Mouse (Mus musculus) hindbrain, embryonic 16.5 days (tissue): ENCODE measurements around the gene Fam32a. TPM values are rescaled to one million over a fixed set of nuclear protein-coding genes. Genes with fewer than 3 reads are reported as not detected.

Experiments
- ATAC-seq: fragments of 200-750 bp; cut with Nextera tagmentation; 2 replicates; pipeline ENCODE4 v1.8.0; 2017; ENCODE audit warnings: moderate TSS enrichment, moderate library complexity
- H3K27ac ChIP-seq: fragments of 300-500 bp; sonication (generic); 2 replicates; pipeline ENCODE4 v1.5.1; 2014; ENCODE audit warnings: low read depth, mild to moderate bottlenecking, control low read depth, low read length, moderate library complexity
- H3K27me3 ChIP-seq: fragments of 300-500 bp; sonication (generic); replicated peaks from 2 replicates; pipeline ENCODE4 v1.6.1; 2014; ENCODE audit warnings: low read length; ENCODE audit not compliant: control insufficient read depth, insufficient read depth
- H3K36me3 ChIP-seq: fragments of 300-500 bp; sonication (generic); 2 replicates; pipeline ENCODE4 v1.6.1; 2014; ENCODE audit warnings: mild to moderate bottlenecking, low read length, moderate library complexity, mixed read lengths; ENCODE audit not compliant: control insufficient read depth, insufficient read depth
- H3K4me1 ChIP-seq: fragments of 300-500 bp; sonication (generic); 2 replicates; pipeline ENCODE4 v1.6.1; 2014; ENCODE audit warnings: low read depth, low read length; ENCODE audit not compliant: control insufficient read depth, insufficient read depth
- H3K4me2 ChIP-seq: fragments of 300-500 bp; sonication (generic); 2 replicates; pipeline ENCODE4 v1.6.1; 2014; ENCODE audit warnings: mild to moderate bottlenecking, low read length, control low read depth, moderate library complexity
- H3K4me3 ChIP-seq: fragments of 300-500 bp; sonication (generic); 2 replicates; pipeline ENCODE4 v1.5.1; 2014; ENCODE audit warnings: mild to moderate bottlenecking, low read length, control low read depth, moderate library complexity
- H3K9ac ChIP-seq: fragments of 300-500 bp; sonication (generic); 2 replicates; pipeline ENCODE4 v1.6.1; 2014; ENCODE audit warnings: low read depth, mild to moderate bottlenecking, control low read depth, low read length, moderate library complexity
- H3K9me3 ChIP-seq: fragments of 300-500 bp; sonication (generic); 2 replicates; pipeline ENCODE4 v1.6.1; 2014; ENCODE audit warnings: mild to moderate bottlenecking, low read length, moderate library complexity; ENCODE audit not compliant: control insufficient read depth
- WGBS: fragments of 180-500 bp; shearing (Covaris S2); extraction: QIAGEN DNeasy Blood & Tissue Kit; methylation state at CpG from one replicate; pipeline ENCODE4 v1.1.7; 2014; 5-methylcytosine and 5-hydroxymethylcytosine counted together
- polyA plus RNA-seq: library from polyadenylated mRNA; unstranded; fragments of >200 nt; fragmentation: Nextera tagmentation; extraction: Ambion mirVana; gene quantifications from 2 replicates; pipeline ENCODE4 v1.2.1, GENCODE M21; 2015

Gene Fam32a
- polyA plus RNA-seq, 1 experiment from 2014 or later: 95.0 TPM

- no peaks in the 10 kb centered on the region for H3K4me1 ChIP-seq
- no peak overlapping the region for H3K4me2 ChIP-seq
- no peaks in the 10 kb centered on the region for H3K27me3 ChIP-seq
- no peak for ATAC-seq
- H3K36me3 ChIP-seq: no peaks in the 10 kb centered on the region
- no peak overlapping the region for H3K4me3 ChIP-seq
- no peak overlapping the region for H3K9ac ChIP-seq
- no peak overlapping the region for H3K27ac ChIP-seq
- H3K9me3 ChIP-seq: peaks cover 6% of the 10 kb centered on the region
- WGBS: 90% methylated on average over 1 of the region's 1 CpGs
Observed at GRCm38 (mm10) chr8:72208582-72208981, 10.9 kb upstream of the Fam32a start.

- no peak for ATAC-seq
- Histone ChIP-seq H3K36me3 (no peaks in the 10 kb centered on the region), H3K27me3 (no peaks in the 10 kb centered on the region), H3K4me3 (no peak overlapping the region), H3K4me1 (no peaks in the 10 kb centered on the region), H3K9ac (no peak overlapping the region), H3K9me3 (no peaks in the 10 kb centered on the region), H3K4me2 (no peak overlapping the region), H3K27ac (no peak overlapping the region)
- 80% methylated on average over 4 of the region's 4 CpGs for WGBS
Observed at GRCm38 (mm10) chr8:72210222-72210621, 9.3 kb upstream of the Fam32a start.

- no peaks in the 10 kb centered on the region for H3K9me3 ChIP-seq
- 68% methylated on average over 2 of the region's 2 CpGs for WGBS
- H3K4me3 ChIP-seq: no peak overlapping the region
- H3K36me3 ChIP-seq: no peaks in the 10 kb centered on the region
- no peaks in the 10 kb centered on the region for H3K4me1 ChIP-seq
- no peak overlapping the region for H3K27ac ChIP-seq
- no peaks in the 10 kb centered on the region for H3K27me3 ChIP-seq
- no peak overlapping the region for H3K9ac ChIP-seq
- H3K4me2 ChIP-seq: no peak overlapping the region
- ATAC-seq: no peak
Observed at GRCm38 (mm10) chr8:72210710-72211109, 8.8 kb upstream of the Fam32a start.

- Histone ChIP-seq H3K9ac (no peak overlapping the region), H3K4me1 (no peaks in the 10 kb centered on the region), H3K27ac (no peak overlapping the region), H3K27me3 (no peaks in the 10 kb centered on the region; the same call in 1 of the 2 replicates), H3K4me2 (no peak overlapping the region), H3K9me3 (no peaks in the 10 kb centered on the region), H3K4me3 (no peak overlapping the region), H3K36me3 (no peaks in the 10 kb centered on the region)
- no peak for ATAC-seq
- WGBS: 86% methylated on average over 1 of the region's 1 CpGs
Observed at GRCm38 (mm10) chr8:72211846-72212245, 7.7 kb upstream of the Fam32a start.

GRCm38 (mm10) chr8:72212751-72213150, 6.8 kb upstream of the Fam32a start, which contains the start of gene Cib3:
Cib3 (minus strand) TSS chr8:72212837.
- Histone ChIP-seq H3K9ac (no peak within 1 kb of the TSS), H3K4me3 (no peak within 1 kb of the TSS), H3K4me2 (no peak within 1 kb of the TSS), H3K27me3 (peaks cover 2% of the 10 kb centered on the region; the same call in 1 of the 2 replicates), H3K9me3 (no peaks in the 10 kb centered on the region), H3K36me3 (no peaks in the 10 kb centered on the region), H3K27ac (no peak within 1 kb of the TSS), H3K4me1 (no peaks in the 10 kb centered on the region)
- ATAC-seq: no peak
- 56% methylated on average over 4 of the region's 4 CpGs for WGBS

DNA sequence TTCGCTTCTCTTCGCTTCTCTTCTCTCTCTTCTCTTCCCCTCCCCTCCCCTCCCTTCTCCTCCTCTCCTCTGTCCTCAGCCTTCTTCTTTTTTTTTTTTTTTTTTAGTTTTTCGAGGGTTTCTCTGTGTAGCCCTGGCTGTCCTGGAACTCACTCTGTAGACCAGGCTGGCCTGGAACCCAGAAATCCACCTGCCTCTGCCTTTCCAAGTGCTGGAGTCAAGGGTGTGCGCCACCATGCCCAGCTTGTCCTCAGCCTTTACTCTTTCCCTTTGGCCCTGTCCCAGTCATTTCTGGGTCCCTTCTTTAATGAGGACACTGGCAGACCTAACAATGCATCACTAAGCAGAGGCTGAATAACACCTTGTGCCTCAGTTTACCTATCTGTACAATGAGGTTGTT, 6.0 kb upstream of the Fam32a start, which contains the start of gene Gm11034:
Gene Gm11034 (minus strand): TSS at position 101 of the 400 bp plus-strand sequence.
- WGBS: 67% methylated on average over 4 of the region's 4 CpGs

GRCm38 (mm10) chr8:72215060-72215459, 4.5 kb upstream of the Fam32a start:
- H3K27ac ChIP-seq: no peak overlapping the region
- 47% methylated on average over 2 of the region's 2 CpGs for WGBS
- no peak for ATAC-seq
- peaks cover 2% of the 10 kb centered on the region; the same call in 1 of the 2 replicates for H3K27me3 ChIP-seq
- H3K9ac ChIP-seq: no peak overlapping the region
- no peak overlapping the region for H3K4me2 ChIP-seq
- H3K4me3 ChIP-seq: no peak overlapping the region
- H3K36me3 ChIP-seq: no peaks in the 10 kb centered on the region
- no peaks in the 10 kb centered on the region for H3K9me3 ChIP-seq
- H3K4me1 ChIP-seq: no peaks in the 10 kb centered on the region

More for the DNA sequence above, 6.0 kb upstream of the Fam32a start, which contains the start of gene Gm11034:
- Histone ChIP-seq H3K9me3 (no peaks in the 10 kb centered on the region), H3K27me3 (peaks cover 2% of the 10 kb centered on the region; the same call in 1 of the 2 replicates), H3K4me2 (no peak within 1 kb of the TSS), H3K4me1 (no peaks in the 10 kb centered on the region), H3K27ac (no peak within 1 kb of the TSS), H3K9ac (no peak within 1 kb of the TSS), H3K4me3 (no peak within 1 kb of the TSS), H3K36me3 (no peaks in the 10 kb centered on the region)
- no peak for ATAC-seq

DNA sequence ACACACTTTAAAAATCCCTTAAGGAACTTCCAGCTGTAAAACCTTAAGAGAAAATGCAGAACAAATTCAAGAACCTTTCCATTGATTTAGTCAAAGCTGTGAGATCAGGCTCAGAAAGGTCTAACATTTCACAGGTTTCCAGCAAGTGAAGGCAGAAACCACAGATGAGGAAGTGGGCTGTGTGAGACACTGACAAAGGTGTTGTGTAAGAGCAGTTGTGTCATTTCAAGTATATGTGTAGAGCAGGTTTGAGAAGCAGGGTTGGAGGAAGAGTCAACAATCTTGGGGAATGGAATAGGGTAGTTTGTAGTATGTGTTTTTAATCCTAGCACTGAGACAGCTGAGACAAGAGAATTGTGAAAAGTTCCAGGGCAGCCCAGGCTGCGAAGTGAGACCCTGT, 3.7 kb upstream of the Fam32a start:
- H3K4me3 ChIP-seq: no peak overlapping the region
- peaks cover 2% of the 10 kb centered on the region; the same call in 1 of the 2 replicates for H3K27me3 ChIP-seq
- H3K27ac ChIP-seq: no peak overlapping the region
- no peak overlapping the region for H3K4me2 ChIP-seq
- ATAC-seq: no peak
- H3K4me1 ChIP-seq: peaks cover 8% of the 10 kb centered on the region
- H3K36me3 ChIP-seq: no peaks in the 10 kb centered on the region
- H3K9me3 ChIP-seq: no peaks in the 10 kb centered on the region
- 52% methylated on average over 1 of the region's 1 CpGs for WGBS
- H3K9ac ChIP-seq: no peak overlapping the region

DNA sequence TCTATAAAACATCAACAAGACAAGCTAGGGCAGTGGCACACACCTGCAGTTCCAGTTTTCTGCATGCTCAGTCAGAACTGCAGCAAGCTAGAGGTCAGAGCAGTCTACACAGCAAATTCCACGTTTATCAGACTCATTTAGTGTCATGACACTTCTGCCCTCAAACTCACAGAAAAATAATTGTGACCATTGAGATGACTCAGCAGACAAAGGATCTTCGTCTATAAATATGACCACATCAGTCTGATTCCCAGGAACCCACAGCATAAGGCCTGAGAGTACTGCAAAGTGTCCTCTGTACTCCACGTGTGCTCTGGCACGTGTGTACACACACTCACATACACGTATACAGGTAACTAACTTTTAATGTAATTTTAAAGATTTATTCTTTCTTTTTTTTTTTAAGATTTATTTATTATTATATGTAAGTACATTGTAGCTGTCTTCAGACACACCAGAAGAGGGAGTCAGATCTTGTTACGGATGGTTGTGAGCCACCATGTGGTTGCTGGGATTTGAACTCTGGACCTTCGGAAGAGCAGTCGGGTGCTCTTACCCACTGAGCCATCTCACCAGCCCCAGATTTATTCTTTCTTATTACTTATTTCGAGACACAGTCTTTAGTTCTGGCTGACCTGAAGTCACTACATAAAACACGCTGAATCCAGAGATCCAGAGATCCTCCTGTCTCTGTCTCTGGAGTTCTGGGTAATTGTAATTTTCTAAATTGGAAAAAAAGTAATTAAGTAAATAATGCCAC, 569 bp upstream of the Fam32a start:
- Histone ChIP-seq H3K36me3 (peaks cover 13% of the 10 kb centered on the region), H3K27ac (no peak overlapping the region), H3K9me3 (no peaks in the 10 kb centered on the region), H3K9ac (no peak overlapping the region), H3K27me3 (peaks cover 2% of the 10 kb centered on the region; the same call in 1 of the 2 replicates), H3K4me3 (peak overlapping the region; percentile 77), H3K4me2 (peak overlapping the region; percentile 88), H3K4me1 (peaks cover 14% of the 10 kb centered on the region)
- WGBS: 76% methylated on average over 9 of the region's 10 CpGs
- peak; percentile 26; the same call in 1 of the 2 replicates for ATAC-seq
